Mouse (Mus musculus) intestine, postnatal 0 days (tissue): ENCODE results near the gene Gga3. TPM values are rescaled to one million over a fixed set of nuclear protein-coding genes. Genes with fewer than 3 reads are reported as not detected.

Experiments used
- ATAC-seq: fragments of 200-750 bp; cut with Nextera tagmentation; 2 replicates; pipeline ENCODE4 v1.8.0; 2017; ENCODE audit warnings: mild to moderate bottlenecking, moderate TSS enrichment, moderate library complexity
- H3K27ac ChIP-seq: fragments of 300-500 bp; sonication (generic); 2 replicates; pipeline ENCODE4 v1.5.1; 2014; ENCODE audit warnings: mild to moderate bottlenecking, low read depth, low read length, moderate library complexity
- H3K27me3 ChIP-seq: fragments of 300-500 bp; sonication (generic); replicated peaks from 2 replicates; pipeline ENCODE4 v1.6.1; 2014; ENCODE audit warnings: low read length, mixed read lengths; ENCODE audit not compliant: control insufficient read depth, insufficient read depth
- H3K36me3 ChIP-seq: fragments of 300-500 bp; sonication (generic); 2 replicates; pipeline ENCODE4 v1.6.1; 2014; ENCODE audit warnings: mild to moderate bottlenecking, moderate library complexity; ENCODE audit not compliant: control insufficient read depth, insufficient read depth
- H3K4me1 ChIP-seq: fragments of 300-500 bp; sonication (generic); replicated peaks from 2 replicates; pipeline ENCODE4 v1.6.1; 2014; ENCODE audit warnings: antibody characterized with exemption, low read length, mixed read lengths; ENCODE audit not compliant: control insufficient read depth, insufficient read depth
- H3K4me2 ChIP-seq: fragments of 300-500 bp; sonication (generic); replicated peaks from 2 replicates; pipeline ENCODE4 v1.6.1; 2014; ENCODE audit warnings: low read depth, mild to moderate bottlenecking, moderate library complexity
- H3K4me3 ChIP-seq: fragments of 300-500 bp; sonication (generic); 2 replicates; pipeline ENCODE4 v1.5.1; 2014; ENCODE audit warnings: low read depth, low read length
- H3K9ac ChIP-seq: fragments of 300-500 bp; sonication (generic); 2 replicates; pipeline ENCODE4 v1.6.1; 2014; ENCODE audit warnings: mild to moderate bottlenecking, low read depth, low read length
- H3K9me3 ChIP-seq: fragments of 300-500 bp; sonication (generic); 2 replicates; pipeline ENCODE4 v1.6.1; 2016; ENCODE audit warnings: mixed run types; ENCODE audit not compliant: control insufficient read depth
- CTCF ChIP-seq: sonication (generic); IDR thresholded peaks from 2 replicates; pipeline ENCODE4 v1.5.1; 2016; ENCODE audit warnings: low read depth, mild to moderate bottlenecking, control low read depth, antibody characterized with exemption, moderate library complexity
- WGBS: fragments of 180-500 bp; shearing (Covaris S2); extraction: QIAGEN DNeasy Blood & Tissue Kit; methylation state at CpG from one replicate; pipeline ENCODE4 v1.1.7; 2014; 5-methylcytosine and 5-hydroxymethylcytosine counted together
- polyA plus RNA-seq: library from polyadenylated mRNA; unstranded; fragments of >200 nt; fragmentation: Nextera tagmentation; extraction: Ambion mirVana; gene quantifications from 2 replicates; pipeline ENCODE4 v1.2.1, GENCODE M21; 2015

The Gga3 gene
- polyA plus RNA-seq, 1 experiment from 2014 or later = 5.7 TPM

GRCm38 (mm10) chr11:115644308-115644707 lies 40.5 kb upstream of the Gga3 start:
- 90% methylated on average over 13 of the region's 13 CpGs for WGBS
- Histone ChIP-seq H3K9ac (no peak overlapping the region), H3K27me3 (no peaks in the 10 kb centered on the region), H3K9me3 (no peaks in the 10 kb centered on the region), H3K27ac (no peak overlapping the region), H3K4me3 (no peak overlapping the region), H3K36me3 (peaks cover 42% of the 10 kb centered on the region), H3K4me1 (0 out of 2 replicates have a peak, but pooled peaks cover 3% of the 10 kb centered on the region), H3K4me2 (no peak overlapping the region)
- no peak for TF ChIP-seq CTCF
- ATAC-seq = no peak

GRCm38 (mm10) chr11:115643265-115643664 lies 39.4 kb upstream of the Gga3 start:
- no peak for ATAC-seq
- H3K9ac ChIP-seq = no peak overlapping the region
- WGBS = 77% methylated on average over 10 of the region's 10 CpGs
- H3K27ac ChIP-seq = no peak overlapping the region
- no peaks in the 10 kb centered on the region for H3K9me3 ChIP-seq
- H3K27me3 ChIP-seq = no peaks in the 10 kb centered on the region
- H3K4me2 ChIP-seq = no peak overlapping the region
- H3K4me3 ChIP-seq = no peak overlapping the region
- TF ChIP-seq CTCF = no peak
- H3K4me1 ChIP-seq = 0 out of 2 replicates have a peak, but pooled peaks cover 3% of the 10 kb centered on the region
- peaks cover 35% of the 10 kb centered on the region for H3K36me3 ChIP-seq

- ATAC-seq = no peak
- no peaks in the 10 kb centered on the region for H3K9me3 ChIP-seq
- no peak overlapping the region for H3K27ac ChIP-seq
- no peak overlapping the region for H3K4me3 ChIP-seq
- no peak overlapping the region for H3K9ac ChIP-seq
- H3K36me3 ChIP-seq = peaks cover 29% of the 10 kb centered on the region
- 91% methylated on average over 2 of the region's 2 CpGs for WGBS
- no peak overlapping the region for H3K4me2 ChIP-seq
- 0 out of 2 replicates have a peak, but pooled peaks cover 3% of the 10 kb centered on the region for H3K4me1 ChIP-seq
- H3K27me3 ChIP-seq = no peaks in the 10 kb centered on the region
- no peak for TF ChIP-seq CTCF
Measured at GRCm38 (mm10) chr11:115642705-115643104, 38.9 kb upstream of the Gga3 start.

GRCm38 (mm10) chr11:115641664-115642036 lies 37.8 kb upstream of the Gga3 start:
- TF ChIP-seq CTCF = no peak

GRCm38 (mm10) chr11:115640978-115641663 lies 37.3 kb upstream of the Gga3 start:
- 56% methylated on average over 14 of the region's 14 CpGs for WGBS
- no peak for ATAC-seq
- H3K4me2 ChIP-seq = no peak overlapping the region

More at GRCm38 (mm10) chr11:115641664-115642036, 37.8 kb upstream of the Gga3 start:
- no peak for ATAC-seq
- Histone ChIP-seq H3K27me3 (no peaks in the 10 kb centered on the region), H3K4me1 (0 out of 2 replicates have a peak, but pooled peaks cover 3% of the 10 kb centered on the region), H3K9ac (no peak overlapping the region), H3K27ac (no peak overlapping the region), H3K4me3 (no peak overlapping the region), H3K9me3 (no peaks in the 10 kb centered on the region), H3K36me3 (peaks cover 25% of the 10 kb centered on the region), H3K4me2 (no peak overlapping the region)
- WGBS = 88% methylated on average over 4 of the region's 4 CpGs

GRCm38 (mm10) chr11:115640311-115640828 lies 36.5 kb upstream of the Gga3 start:
- TF ChIP-seq CTCF = no peak
- Histone ChIP-seq H3K27me3 (no peaks in the 10 kb centered on the region), H3K9ac (no peak overlapping the region), H3K9me3 (no peaks in the 10 kb centered on the region), H3K27ac (no peak overlapping the region), H3K36me3 (peaks cover 15% of the 10 kb centered on the region; the same call in 1 of the 2 replicates), H3K4me1 (0 out of 2 replicates have a peak, but pooled peaks cover 3% of the 10 kb centered on the region), H3K4me2 (no peak overlapping the region), H3K4me3 (no peak overlapping the region)
- 90% methylated on average over 3 of the region's 4 CpGs for WGBS
- ATAC-seq = no peak

More at GRCm38 (mm10) chr11:115640978-115641663, 37.3 kb upstream of the Gga3 start:
- Histone ChIP-seq H3K4me1 (0 out of 2 replicates have a peak, but pooled peaks cover 3% of the 10 kb centered on the region), H3K36me3 (peaks cover 20% of the 10 kb centered on the region; the same call in 1 of the 2 replicates), H3K9ac (no peak overlapping the region), H3K9me3 (no peaks in the 10 kb centered on the region), H3K4me3 (no peak overlapping the region), H3K27me3 (no peaks in the 10 kb centered on the region), H3K27ac (no peak overlapping the region)
- TF ChIP-seq CTCF = no peak
